Mouse (Mus musculus): Measurements from ENCODE around the gene Chchd1.

The Chchd1 gene

DNA sequence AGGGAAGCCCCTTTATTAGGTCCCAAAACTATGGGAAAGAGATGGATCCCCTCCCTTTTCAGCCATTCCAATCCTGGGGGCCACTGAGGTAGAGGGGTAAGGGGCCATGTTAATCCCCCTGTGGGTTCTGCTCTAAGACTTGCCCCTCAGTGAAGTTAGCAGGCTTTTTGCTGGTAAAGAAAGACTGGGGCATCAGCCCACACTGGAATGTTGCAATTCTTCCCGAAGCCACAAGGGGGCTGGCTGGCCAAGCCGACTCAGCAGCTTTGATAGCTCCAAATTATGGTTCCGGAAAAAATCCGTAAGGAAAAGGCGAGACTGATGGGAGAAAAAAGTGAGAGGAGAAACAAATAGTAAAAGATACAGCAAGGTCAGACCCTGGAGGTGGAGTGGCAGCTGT is 21.2 kb downstream of the Chchd1 start:
- peak; percentile 42 for DNase-seq (ENCODE audit: low read depth, low spot score)

DNA sequence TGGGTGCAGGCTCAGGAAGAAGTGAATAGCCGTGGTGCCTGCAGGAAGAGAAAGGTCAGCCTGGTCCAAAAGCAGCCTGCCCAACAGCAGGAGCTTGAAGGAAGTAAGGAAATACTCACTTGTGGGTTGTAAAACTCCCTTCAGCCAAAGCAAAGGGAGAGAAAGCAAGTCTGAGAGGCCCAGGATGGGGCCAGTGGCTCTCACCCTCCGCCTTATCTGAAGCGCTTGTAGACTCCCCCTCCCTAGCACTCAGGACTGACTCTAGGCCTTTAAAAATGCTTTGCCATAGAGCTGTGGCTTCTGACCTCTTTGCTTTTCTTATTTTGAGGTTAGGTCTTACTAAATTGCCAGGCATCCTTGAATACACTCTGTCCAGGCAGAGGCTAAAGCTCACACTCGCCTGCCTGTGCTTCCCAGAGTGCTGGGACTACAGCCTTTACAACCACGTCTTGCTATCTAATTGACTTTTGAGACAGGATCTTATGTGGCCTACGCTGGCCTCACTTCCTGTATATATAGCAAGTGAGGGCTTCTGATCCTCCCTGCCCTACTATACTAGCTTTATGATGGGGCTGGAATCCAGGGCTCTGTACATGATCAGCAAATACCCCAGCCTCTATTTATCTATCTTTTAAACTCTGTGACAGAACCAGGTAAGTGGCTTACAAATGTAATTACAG is 23.0 kb downstream of the Chchd1 start:
- no peak for DNase-seq (ENCODE audit: low read depth, low spot score)

DNA sequence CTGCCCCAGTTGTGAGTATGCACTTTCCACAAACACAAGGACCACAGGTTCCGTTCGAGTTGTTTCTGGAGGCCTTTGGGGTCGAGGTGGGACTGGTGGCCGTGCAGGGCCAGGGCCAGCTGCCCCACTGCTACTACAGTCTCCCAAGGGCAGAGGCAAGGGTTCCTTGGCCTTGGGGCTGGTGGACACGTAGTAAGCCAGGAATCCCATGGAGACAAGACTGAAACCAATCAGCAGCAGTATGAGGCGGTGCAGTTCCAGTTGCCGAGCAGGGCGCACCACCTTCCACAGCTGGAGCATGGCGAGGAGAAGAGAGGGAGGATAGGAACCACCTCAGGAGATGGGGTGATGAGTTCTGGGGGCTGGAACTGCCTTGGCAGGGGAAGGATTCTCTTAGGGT is 27.1 kb downstream of the Chchd1 start:
- no peak for DNase-seq (ENCODE audit: low read depth, low spot score)

DNA sequence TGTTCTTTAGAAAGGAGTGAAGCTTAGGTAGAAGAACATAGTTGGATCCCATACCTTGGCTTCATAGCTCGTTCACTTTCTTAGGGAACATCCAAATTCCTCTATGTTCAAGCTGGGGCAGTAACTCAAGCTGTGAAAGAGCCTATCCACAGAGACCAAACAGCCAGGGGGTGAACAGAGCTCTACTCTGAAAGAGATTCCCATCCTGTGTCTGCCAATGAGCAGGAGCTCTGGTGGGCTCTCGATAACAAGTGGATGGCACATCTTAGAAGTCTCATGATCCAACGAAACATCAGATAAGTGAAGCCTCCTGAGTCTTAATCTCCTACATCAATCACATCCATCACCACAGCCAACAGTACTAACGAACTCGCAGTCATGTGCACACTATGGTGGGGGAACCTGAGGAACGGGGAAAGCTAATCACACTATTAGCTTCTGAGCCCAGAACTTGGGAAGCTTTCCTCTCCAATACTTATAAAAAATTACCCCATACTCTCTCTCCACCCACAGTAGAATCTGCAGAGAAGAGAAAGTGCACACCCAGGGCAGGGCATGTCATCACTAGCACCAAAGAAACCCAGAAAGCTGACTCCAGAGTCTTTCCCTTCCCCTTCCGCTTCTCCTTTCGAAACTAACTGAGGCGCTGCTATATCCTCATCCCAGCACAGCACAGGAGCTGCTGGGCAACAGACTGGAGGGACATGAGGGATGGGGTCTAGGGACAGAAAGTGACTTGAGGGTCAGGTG is 28.2 kb downstream of the Chchd1 start:
- DNase-seq (ENCODE audit: low read depth, low spot score): no peak

DNA sequence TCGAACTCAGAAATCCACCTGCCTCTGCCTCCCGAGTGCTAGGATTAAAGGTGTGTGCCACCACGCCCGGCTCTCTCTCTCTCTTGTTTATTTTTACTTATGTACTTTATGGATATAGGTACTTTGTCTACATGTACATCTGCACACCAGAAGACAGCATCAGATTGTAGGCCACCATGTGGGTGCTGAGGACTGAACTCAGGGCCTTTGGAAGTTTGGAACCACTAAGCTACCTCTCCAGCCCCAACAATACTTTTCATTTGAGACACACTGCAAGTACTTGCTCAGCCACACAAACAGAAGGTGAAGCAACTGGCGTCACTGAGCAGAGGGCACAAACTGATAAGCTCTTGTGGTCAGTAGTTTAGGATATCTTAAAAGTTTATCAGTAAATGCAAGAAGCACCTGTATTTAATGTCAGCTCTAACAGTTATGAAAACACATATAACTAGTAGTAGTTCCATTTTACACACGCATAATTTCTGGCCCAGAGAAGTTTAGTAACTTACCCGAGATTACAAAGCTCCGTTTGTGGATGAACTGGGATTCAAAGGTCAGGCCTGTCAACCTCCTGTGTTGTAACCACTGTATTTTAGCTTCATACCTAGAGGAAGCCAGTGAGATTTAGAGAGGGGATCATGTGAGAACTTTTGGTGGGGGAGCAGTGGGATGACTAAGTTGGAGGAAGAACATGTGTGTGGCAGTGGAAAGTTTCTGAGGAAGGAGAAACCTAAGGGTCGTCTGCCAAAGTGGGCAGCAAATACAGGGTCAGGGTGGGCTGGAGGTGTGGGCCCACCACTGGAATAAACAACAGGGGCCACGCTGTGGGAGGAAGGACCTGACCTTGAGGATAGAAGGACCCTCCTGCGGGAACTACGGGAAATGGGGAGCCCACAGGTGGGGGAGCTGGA is 30.5 kb downstream of the Chchd1 start:
- peak; percentile 18 for DNase-seq (ENCODE audit: low read depth, low spot score)

DNA sequence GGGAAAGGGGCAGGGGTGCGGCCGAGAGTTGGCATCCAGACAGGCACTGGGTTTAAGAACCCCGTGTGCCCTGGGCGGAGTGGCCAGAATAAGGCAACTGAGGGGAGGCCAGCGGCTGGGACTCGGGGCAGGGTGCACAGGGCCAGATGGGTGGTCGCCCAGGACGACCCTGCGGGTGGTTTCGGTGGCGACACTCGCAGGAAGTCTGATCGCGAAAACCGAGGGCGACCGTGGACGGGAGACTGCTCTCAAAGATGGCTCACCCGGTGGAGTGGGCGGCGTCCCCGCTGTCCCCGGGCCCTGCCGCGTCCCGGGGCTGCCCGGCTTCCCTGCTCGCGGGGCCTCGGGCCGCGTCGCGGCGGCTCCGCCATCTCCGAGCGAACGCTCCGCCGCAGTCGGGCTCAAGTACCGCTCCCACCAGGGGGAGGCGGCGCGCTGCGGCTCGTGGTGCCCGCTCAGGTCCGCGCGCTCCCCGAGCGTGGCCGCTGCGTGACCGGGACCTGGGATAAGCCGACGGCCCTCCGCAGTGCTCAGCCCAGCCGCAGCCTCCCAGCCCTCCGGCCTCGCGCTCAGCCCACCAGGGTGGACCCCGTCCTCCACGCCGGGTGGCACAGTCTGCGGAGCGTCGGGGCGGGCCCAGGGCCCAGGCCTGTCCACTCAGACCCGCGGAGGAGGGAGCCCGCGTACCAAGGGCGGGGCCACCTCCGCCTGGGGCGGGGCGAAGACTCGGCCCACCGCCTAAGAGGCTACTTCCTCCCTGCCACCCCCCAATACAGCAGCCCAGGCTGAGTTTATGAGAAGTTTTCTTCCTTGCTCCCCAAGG is 31.4 kb downstream of the Chchd1 start, which contains the start of gene Ndst2:
Gene Ndst2, minus strand, starts transcription at position 611 of the 823 bp plus-strand sequence.
- peak; percentile 90 for DNase-seq (ENCODE audit: low read depth, low spot score)

DNA sequence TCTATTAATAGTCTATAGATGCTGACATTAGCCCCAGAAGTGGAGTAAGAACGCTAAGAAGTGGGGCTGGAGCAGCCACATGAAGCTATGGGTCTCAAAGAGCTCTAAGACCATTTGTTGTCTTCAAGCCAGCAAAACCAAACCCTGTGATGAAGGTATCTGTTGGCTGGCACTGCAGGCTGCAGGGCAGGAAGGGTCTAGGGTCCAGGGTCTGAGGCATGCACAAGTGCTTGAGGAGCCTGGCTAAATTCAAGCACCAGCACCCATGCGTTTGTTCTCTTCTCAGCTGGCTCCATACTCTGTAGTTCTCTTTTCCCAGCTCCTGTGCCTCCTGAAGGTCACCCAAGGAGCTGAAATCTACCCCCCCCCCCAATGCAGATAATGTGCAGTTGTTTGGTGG is 32.2 kb downstream of the Chchd1 start:
- DNase-seq (ENCODE audit: low read depth, low spot score): no peak

DNA sequence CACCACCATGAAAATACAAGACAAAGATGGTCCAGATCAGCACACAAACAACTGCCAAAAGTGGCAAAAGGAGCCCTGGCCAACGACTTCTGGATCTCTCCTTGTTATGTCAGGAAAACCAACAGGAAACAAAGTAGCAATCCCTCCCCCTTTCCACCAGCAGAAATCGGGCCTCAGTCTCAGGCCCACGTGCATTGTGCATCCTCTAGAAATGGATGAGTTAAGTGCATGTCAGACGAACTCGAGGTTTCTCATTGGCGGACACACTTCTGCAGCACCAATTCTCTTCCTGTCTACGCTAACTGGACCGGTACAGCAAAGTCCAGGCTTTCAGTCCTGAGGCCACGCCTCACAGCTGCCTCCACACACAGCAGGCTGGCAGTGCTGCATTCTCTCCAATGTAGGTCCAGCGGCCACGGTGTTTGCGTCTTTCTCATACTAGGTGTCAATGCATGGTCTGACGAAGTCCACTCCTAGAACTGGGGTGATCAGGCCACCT is 33.1 kb downstream of the Chchd1 start:
- no peak for DNase-seq (ENCODE audit: low read depth, low spot score)

DNA sequence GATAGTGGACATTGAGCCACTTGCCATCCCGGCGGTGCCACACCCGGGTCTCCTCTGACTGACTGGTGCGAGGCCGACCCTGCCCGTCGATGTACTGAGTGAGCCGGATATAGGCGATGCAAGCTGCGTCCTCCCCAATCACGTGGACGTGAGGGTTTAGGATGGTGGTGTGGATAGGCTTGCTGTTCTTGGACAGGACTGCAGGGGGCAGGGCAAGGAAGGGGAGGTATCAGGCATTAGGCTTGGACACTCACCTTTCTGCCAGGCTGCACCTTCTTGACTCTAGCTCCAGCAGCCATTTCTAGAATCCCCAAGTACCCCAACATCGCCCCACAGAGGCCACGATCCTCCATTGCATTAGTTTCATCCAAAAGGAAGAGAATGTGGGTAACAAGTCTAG is 34.5 kb downstream of the Chchd1 start:
- peak; percentile 29 for DNase-seq (ENCODE audit: low read depth, low spot score)

DNA sequence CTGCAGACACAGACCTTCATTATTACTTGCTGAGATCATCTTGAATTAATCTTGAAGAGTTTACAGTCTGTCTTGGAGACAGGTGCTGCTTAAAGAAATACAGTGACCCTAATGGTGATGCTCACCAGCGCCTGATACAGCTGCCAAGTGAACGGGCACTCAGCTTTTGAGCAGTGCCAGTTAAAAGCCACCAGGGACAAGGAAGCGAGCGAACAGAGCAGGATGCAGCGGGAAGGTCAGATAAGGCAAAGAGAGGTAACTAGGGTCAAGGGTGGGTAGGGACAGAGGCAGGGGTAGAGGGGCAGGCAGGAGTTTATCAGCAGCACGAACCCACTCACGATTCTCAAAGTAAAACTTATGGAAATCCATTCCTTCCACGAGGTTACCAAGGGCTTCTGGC is 35.7 kb downstream of the Chchd1 start:
- DNase-seq (ENCODE audit: low read depth, low spot score): no peak

DNA sequence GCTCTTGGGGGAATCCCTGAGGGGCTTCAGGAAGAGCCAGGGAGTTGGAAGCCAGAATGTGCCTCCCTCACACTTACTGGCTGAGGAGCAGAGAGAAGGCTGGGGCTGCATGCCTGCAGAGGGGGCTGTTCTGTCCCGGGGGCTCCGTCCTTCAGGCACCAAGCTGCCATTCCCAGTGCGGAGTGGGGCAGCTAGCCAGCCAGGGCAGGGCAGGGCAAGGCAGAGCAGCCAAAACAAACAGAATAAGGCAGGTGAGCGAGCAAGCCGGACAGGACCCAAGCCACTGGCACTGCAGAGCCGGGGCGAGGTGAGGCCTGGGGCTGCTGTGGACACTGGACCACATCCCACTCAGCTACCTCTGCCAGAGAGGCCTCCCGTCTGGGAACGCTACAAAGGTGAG is 38.5 kb downstream of the Chchd1 start:
- DNase-seq (ENCODE audit: low read depth, low spot score): no peak

DNA sequence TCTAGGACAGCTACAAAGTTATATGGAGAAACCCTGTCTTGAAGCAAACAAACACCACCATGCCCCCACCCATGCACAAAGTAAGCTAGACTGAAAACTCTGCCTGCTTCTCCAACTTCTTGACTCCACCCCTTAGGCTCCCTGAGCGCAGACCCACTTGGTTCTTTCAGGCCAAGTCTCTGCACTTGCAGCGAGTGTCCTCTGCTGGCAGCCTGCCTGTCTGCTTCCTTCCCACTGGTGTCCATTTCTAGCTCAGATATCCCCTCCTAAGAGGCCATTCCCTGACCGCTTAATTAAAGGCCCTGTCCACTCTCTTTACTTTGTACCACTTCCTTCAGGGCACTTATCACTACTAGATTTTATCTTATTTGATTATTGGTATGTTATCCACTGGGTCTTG is 40.8 kb downstream of the Chchd1 start:
- no peak for DNase-seq (ENCODE audit: low read depth, low spot score)

DNA sequence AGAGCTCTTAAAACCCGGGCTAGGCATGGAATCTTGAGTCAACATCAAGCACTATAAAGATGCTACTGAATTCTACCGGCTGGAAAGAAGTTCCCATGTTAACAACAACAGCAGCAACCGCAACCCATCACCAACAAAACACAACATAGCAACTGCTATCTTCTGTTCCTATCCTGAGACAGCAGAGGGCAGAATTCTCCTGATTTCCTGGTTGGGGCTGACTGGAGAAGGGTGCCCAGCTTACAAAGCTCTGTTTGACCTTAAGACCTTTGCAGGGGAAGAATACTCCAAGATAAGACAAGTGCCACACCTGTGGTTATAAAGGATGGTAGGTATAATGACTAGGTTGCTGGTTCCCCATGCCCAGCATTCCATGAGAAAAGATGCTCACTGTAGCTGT is 44.1 kb downstream of the Chchd1 start:
- DNase-seq (ENCODE audit: low read depth, low spot score): no peak

DNA sequence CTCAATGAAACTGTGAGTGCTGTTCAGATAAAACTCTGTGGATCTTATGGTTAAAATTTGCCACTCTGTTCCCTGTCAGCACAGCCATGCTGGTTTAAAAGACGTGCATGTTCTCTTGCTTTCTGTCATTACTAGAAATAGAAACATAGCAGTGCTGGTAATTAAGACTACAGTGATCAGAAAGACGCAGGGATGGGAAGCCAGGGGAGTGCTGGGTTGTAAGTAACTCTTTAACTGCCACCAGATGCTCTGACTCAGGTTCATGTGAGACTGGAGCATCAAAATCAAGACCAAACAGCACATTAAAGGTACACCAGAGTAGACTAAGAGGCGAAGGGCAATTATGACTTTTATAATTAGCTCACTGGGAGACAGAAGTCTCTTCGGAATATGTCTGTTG is 45.6 kb downstream of the Chchd1 start:
- no peak for DNase-seq (ENCODE audit: low read depth, low spot score)

DNA sequence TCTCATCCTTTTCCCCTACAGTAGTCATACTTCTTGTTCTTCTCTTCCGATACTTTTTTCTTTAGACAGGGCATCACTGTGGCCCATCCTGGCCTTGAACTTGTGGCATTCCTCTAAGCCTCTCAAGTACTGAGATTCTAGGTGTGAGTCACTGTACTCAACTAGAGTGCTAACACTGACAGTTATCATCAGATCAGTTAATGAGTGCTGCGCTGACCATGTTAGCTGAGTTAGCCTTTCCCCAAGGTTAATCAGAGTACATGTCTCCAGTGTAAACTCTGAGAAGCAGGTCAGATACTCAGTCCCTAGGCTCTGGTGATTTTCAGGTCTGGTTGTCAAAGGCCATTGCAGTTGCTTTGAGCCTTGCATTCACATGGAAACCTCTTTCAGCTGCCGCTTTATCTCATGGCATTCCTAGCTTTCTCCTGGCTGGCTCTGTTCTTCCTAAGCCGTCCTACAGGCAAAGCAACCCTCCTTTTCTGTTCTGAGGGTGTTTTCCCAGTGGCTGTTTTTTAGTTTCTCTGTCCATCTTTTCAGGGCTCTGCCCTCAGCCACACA is 46.8 kb downstream of the Chchd1 start:
- DNase-seq (ENCODE audit: low read depth, low spot score): no peak

DNA sequence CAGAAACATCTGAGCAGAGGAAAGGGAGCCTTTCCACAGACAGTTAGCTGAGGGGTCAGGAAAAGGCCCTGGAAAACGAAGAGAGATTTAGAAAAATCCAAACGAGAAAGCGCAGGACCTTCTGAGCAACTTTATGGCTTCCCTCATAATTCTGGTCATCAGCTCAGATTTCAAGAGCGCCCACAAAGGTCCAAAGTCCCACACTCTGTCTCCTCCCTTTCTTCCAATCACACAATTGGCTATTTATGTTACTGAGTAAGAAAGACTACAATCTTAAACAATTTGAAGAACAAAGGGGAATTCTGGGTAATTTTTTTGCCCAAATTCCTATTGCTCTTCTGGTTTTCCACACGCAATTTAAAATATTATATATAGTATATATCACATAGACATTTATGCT is 47.7 kb downstream of the Chchd1 start:
- DNase-seq (ENCODE audit: low read depth, low spot score): no peak

DNA sequence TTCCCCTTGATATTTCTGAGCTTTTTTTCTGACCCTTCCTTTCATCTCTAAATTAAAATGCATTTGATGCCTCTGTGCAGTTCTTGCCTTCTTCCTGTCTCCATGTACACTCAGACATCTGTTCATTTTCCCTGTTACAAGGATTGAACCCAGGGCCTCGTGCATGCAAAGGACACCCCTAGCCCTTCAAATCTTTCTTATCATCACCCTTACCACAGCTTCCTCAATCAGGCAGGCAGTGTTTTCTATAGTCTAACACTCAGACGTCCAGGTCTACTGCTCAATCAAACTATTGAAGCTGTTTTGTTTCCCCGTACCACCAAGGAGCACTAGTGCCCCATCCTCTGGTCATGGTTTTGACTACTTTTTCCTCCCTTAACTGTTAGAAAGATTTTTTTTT is 51.0 kb downstream of the Chchd1 start:
- DNase-seq (ENCODE audit: low read depth, low spot score): no peak

Data from CD4-positive helper T cell, adult 2 months (primary cell).